Mouse (Mus musculus): Measurements from ENCODE around the gene Scand1. TPM values are rescaled to one million over a fixed set of nuclear protein-coding genes. Genes with fewer than 3 reads are reported as not detected.

Gene Scand1
- polyA plus RNA-seq, 1 experiment from 2014 or later: 93.0 TPM

- Histone ChIP-seq H3K4me1 (no peaks in the 10 kb centered on the region), H3K9ac (replicated peaks) (no peak overlapping the region), H3K4me2 (replicated peaks) (no peak overlapping the region), H3K9me3 (no peaks in the 10 kb centered on the region), H3K27ac (replicated peaks) (no peak overlapping the region), H3K27me3 (no peaks in the 10 kb centered on the region), H3K36me3 (peaks cover 31% of the 10 kb centered on the region), H3K4me3 (no peak overlapping the region)
- 98% methylated on average over 6 of the region's 6 CpGs for WGBS
- no peak for ATAC-seq (replicated peaks)
These were observed 40.0 kb downstream of the Scand1 start for GRCm38 (mm10) chr2:156272553-156272952.

- ATAC-seq (replicated peaks): no peak
- H3K4me1 ChIP-seq: no peaks in the 10 kb centered on the region
- H3K27me3 ChIP-seq: no peaks in the 10 kb centered on the region
- H3K27ac ChIP-seq (replicated peaks): no peak overlapping the region
- H3K9me3 ChIP-seq: no peaks in the 10 kb centered on the region
- 96% methylated on average over 9 of the region's 9 CpGs for WGBS
- H3K9ac ChIP-seq (replicated peaks): no peak overlapping the region
- peaks cover 12% of the 10 kb centered on the region for H3K36me3 ChIP-seq
- H3K4me3 ChIP-seq: no peak overlapping the region
- no peak overlapping the region for H3K4me2 ChIP-seq (replicated peaks)
These were observed 44.9 kb downstream of the Scand1 start for GRCm38 (mm10) chr2:156267636-156268035.

DNA sequence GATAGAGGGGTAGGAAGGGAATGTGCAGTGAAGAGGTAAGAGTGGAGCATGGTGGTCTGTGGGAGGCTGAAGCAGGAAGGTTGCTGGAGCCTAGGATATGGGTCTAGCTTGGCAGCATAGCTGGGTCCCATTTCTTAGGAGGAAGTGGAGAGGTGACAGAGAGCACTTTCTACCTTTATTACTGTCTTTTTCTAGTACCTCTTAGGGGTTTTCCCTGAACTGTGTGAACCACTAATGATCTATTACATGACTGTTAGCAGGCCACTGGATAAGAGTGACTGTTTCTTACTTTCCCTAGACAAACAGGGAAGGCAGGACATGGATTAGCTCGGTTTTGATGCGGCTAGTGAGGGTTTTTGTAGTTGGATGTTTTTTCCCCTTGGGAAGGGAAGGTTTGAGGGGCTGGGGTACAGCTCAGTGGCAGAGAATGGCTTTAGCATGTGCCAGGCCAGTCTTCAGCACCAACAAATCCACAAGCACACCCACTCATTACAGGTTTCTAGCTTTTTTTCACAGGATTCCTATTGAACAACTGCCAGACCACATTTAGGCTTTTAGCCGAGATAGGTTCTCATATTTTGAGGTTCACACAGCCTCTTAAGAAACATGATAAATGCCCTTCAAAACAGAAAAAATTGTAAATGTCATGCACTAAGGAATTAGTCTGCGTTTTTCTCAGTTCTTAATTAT, 49.2 kb downstream of the Scand1 start:
- Histone ChIP-seq H3K9ac (replicated peaks) (no peak overlapping the region), H3K4me2 (replicated peaks) (no peak overlapping the region), H3K4me1 (no peaks in the 10 kb centered on the region), H3K9me3 (no peaks in the 10 kb centered on the region), H3K27ac (replicated peaks) (no peak overlapping the region), H3K27me3 (no peaks in the 10 kb centered on the region), H3K4me3 (no peak overlapping the region), H3K36me3 (peaks cover 19% of the 10 kb centered on the region)
- WGBS: 87% methylated on average over 4 of the region's 4 CpGs
- no peak for ATAC-seq (replicated peaks)

Small RNA genes lying within 50 kb of the gene (microRNA-seq; reads per million reads assigned to microRNA genes)
- not detected for gene Gm22759

Other genes with a start within 250 kb of the Scand1 start
- gene Spag4, start 247.5 kb downstream of the Scand1 start, polyA plus RNA-seq (2015; fragmentation: Nextera tagmentation; extraction: Ambion mirVana): 6.1 and 6.4 TPM in 2 replicates
- gene Cpne1, start 200.7 kb downstream of the Scand1 start, polyA plus RNA-seq (2015; fragmentation: Nextera tagmentation; extraction: Ambion mirVana): 31.9 and 34.5 TPM in 2 replicates
- gene Rbm12, start 200.7 kb downstream of the Scand1 start, polyA plus RNA-seq (2015; fragmentation: Nextera tagmentation; extraction: Ambion mirVana): 31.1 and 32.4 TPM in 2 replicates
- 24.1 and 24.2 TPM in 2 replicates for gene Gm28036, start 185.6 kb downstream of the Scand1 start, polyA plus RNA-seq (2015; fragmentation: Nextera tagmentation; extraction: Ambion mirVana)
- gene Romo1, start 168.7 kb downstream of the Scand1 start, polyA plus RNA-seq (2015; fragmentation: Nextera tagmentation; extraction: Ambion mirVana): 363 and 422 TPM in 2 replicates
- gene Nfs1, start 168.5 kb downstream of the Scand1 start, polyA plus RNA-seq (2015; fragmentation: Nextera tagmentation; extraction: Ambion mirVana): 40.7 TPM in 2 replicates
- gene Rbm39, start 132.5 kb downstream of the Scand1 start, polyA plus RNA-seq (2015; fragmentation: Nextera tagmentation; extraction: Ambion mirVana): 579 and 585 TPM in 2 replicates
- 153 and 157 TPM in 2 replicates for gene Phf20, start 116.2 kb downstream of the Scand1 start, polyA plus RNA-seq (2015; fragmentation: Nextera tagmentation; extraction: Ambion mirVana)
- 6.6 and 6.8 TPM in 2 replicates for gene Cnbd2, start 405 bp downstream of the Scand1 start, polyA plus RNA-seq (2015; fragmentation: Nextera tagmentation; extraction: Ambion mirVana)
- 11.2 and 11.4 TPM in 2 replicates for gene Epb41l1, start 108.2 kb upstream of the Scand1 start, polyA plus RNA-seq (2015; fragmentation: Nextera tagmentation; extraction: Ambion mirVana)
- gene Aar2, start 234.9 kb upstream of the Scand1 start, polyA plus RNA-seq (2015; fragmentation: Nextera tagmentation; extraction: Ambion mirVana): 44.5 and 44.6 TPM in 2 replicates

Data from forebrain, embryonic 15.5 days (tissue).